Mouse (Mus musculus) spleen, adult 18-20 months (tissue): ENCODE measurements around the gene H2al1a.
"Not testable (repeated sequence)": the region's sequence is repeated elsewhere in the genome, so short reads cannot be mapped to it uniquely, and the experiment has no call there.

Source experiments
- DNase-seq, 2 experiments: peaks; one replicate each; pipeline ENCODE4 v3.0.0; 2022; ENCODE audit warnings: mixed read lengths in 2 of 2

Gene H2al1a

DNA sequence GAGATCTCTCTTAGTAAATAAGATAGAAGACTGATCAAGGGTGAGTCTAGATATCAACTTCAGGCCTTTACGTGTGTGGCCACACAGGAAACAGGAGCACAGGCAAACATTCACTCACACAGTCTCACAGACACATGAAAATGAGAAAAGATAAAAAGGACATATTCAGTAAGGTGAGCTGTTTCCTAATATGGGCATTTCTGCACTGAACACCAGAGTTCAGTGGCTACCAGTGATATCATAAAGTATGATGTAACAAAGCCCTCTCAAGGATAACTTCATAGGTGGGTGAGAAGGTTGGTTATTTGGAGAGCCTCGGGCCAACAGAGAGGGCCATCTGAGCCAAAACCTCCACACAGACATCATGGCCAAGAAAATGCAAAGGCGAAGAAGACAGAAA lies at the start of gene H2al1a:
Gene H2al1a (plus strand): TSS at position 301 of the 400 bp plus-strand sequence.
- DNase-seq, result not testable (repeated sequence)

GRCm38 (mm10) chrX:11250155-11250554 lies 48.9 kb upstream of the H2al1a start:
- no peak for DNase-seq

DNA sequence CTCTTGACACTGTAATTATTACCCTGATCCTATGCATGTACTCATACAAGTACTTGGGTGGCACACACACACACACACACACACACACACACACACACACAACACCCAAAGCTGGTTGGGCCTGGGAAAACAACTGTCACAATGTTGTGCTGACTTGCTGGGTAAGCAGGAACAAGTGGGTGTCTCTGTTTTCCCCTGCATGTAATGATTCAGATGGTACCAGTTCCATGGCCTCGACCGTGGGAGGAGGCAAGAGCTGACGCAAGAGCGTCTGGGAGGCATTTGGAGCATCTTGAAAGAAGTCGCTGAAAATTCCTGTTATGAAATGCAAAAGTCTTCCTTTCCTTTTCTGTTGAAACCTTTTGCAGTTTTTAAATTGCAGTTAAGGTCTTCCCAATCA lies 45.0 kb upstream of the H2al1a start:
- DNase-seq, result no peak

DNA sequence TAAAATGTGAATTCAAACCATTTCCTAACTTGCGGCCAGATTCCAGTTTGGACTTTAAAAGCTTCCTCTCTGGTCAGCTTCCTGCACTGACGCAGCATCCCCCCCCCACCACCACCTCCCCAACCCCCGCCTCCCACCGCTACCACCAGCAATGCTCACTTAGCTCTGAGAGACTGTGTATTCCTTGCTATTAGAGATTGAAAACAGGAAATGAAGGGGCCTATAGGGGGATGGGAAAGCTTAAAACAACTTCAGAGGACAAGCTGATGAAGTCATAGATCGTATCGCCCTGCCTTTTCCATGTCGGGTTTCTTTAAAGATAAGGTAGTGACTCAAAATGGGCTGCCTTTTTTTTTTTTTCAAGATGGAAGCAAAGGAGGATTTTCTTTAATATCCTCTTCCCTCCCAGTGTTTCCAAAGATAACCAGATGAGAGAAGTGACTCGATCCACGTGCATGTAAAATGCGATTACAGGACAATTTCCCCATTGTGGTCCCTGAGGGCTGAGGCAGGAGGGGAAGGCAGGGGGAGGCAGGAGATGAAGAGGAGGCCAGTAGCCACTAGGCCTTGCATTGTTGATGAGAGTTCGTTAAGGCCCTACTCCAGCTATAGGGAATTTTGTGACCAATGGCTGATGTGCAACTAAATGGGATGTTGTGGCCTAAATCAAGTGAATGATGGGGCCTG lies 44.4 kb upstream of the H2al1a start:
- DNase-seq, result no peak

DNA sequence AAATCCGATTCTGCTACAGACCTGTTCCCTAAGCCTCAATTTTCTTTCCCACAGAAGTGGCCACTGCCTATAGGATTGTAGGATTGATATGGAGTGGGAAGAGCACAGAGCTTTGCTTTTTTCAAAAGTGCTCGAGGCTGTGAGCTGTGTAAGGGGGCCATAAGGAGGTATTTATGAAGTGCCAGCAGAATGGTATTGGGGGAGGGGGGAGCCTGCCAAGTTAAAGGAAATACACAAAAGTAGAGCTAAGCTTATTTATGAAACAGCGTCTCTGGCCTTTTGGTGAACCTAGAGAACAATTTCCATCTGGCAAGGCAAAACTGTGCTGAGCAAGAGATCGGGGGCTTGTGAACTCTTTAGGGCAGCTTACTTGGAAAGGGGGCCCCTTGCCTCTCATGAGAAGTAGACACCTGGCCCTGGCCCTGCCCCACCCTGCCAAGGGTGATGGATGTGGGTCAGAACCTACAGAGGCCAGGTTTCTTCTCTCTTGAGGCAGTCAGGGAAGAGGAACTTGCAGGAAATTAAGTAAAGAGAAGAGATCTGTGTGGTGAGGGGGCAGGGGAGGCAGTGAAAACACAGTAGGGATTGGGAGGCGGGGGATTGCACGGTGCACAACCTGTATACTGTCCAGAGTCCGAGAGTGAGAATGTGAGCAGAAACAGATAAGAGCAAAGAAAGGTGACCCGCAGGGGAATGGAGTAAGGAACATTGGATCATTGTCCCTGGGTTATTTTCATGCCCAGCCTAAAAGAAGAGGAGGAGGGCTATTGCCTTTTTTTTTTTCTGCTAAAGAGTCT lies 43.3 kb upstream of the H2al1a start:
- DNase-seq, result no peak

- DNase-seq, result no peak
Observed at GRCm38 (mm10) chrX:11264918-11265317, 34.1 kb upstream of the H2al1a start.

- DNase-seq, result no peak
Observed at GRCm38 (mm10) chrX:11267791-11268190, 31.3 kb upstream of the H2al1a start.

- no peak for DNase-seq
Observed at GRCm38 (mm10) chrX:11269074-11269473, 30.0 kb upstream of the H2al1a start.

DNA sequence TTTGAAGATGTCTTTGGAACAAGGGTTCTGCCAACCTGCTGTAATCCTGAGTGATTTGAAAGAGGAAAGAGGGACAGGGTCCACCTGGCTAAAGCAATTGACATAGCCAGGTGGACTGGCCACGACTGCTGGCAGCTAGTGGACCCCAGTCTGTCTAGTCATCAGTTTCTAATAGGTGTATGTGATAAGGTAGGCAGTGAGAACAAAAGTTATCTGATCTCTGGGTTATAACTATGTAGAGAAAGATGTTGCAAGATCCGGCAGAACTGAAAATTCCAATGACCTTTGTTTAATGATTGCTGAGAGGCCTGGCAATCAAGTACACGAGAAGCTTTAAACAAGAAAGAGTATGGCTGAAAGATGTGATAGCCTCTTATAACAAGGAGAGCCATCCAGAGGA lies 25.9 kb upstream of the H2al1a start:
- DNase-seq, result no peak

GRCm38 (mm10) chrX:11277083-11277482 lies 22.0 kb upstream of the H2al1a start:
- no peak for DNase-seq

- DNase-seq, result no peak
Observed at GRCm38 (mm10) chrX:11280741-11281140, 18.3 kb upstream of the H2al1a start.

DNA sequence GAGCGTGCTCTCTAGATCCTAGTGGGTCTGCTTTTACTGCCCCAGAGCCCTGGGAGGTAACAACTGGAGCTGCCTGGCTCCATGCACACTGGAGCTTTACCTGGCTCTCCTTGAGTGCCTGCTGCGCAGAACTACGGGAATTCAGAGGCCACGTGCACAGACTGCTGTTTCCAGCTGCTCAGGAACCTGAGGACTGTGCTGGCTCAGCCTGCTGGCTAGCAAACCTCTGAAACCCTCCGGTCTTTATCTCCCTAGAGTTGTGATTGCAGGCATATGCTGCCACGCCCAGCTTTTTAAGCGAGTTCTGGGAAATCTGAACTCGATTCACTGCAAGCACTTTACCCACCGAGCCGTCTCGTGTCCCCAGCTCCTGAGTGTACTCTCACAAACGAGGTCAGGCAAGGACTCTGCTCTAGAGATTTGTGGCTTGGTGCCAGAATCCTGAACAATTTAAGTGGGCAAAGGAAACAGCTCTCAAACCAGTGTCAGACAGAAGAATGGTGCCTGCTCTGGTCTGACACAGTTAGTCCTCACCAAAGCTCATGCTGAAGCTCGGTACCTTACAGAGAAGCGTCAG lies 10.7 kb upstream of the H2al1a start:
- no peak for DNase-seq

DNA sequence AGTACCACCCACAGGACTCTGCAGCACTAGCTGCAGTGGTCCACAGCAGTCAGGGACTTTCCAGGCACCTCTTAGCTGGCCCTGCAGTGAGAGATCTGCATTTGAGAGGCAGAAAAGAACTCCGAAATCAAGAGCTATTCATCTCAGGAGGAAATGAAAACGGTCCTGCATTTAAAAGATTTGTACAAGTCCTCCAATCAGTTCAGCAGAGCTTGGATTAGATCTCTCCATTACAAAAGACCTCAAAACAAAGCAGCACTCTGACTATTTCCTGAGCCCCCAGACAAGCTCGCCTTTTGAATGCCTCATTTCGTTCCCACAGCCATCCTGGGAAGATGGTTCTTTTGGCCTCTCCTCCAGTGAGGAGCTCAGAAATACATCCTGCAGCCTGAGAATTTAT lies 9.8 kb upstream of the H2al1a start:
- no peak for DNase-seq

- DNase-seq, result not testable (repeated sequence)
Observed at GRCm38 (mm10) chrX:11302132-11302531, 3.1 kb downstream of the H2al1a start, which contains the start of gene H2al1b. H2al1b (plus strand) TSS chrX:11302432.

- not testable (repeated sequence) for DNase-seq
Observed at GRCm38 (mm10) chrX:11305355-11305754, 6.3 kb downstream of the H2al1a start, which contains the start of gene H2al1c. H2al1c (plus strand) TSS chrX:11305655.

DNA sequence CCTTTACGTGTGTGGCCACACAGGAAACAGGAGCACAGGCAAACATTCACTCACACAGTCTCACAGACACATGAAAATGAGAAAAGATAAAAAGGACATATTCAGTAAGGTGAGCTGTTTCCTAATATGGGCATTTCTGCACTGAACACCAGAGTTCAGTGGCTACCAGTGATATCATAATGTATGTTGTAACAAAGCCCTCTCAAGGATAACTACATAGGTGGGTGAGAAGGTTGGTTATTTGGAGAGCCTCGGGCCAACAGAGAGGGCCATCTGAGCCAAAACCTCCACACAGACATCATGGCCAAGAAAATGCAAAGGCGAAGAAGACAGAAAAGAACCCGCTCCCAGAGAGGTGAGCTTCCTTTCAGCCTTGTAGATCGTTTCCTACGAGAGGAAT lies 9.5 kb downstream of the H2al1a start, which contains the start of gene H2al1d:
Gene H2al1d (plus strand): TSS at position 301 of the 400 bp plus-strand sequence.
- not testable (repeated sequence) for DNase-seq

DNA sequence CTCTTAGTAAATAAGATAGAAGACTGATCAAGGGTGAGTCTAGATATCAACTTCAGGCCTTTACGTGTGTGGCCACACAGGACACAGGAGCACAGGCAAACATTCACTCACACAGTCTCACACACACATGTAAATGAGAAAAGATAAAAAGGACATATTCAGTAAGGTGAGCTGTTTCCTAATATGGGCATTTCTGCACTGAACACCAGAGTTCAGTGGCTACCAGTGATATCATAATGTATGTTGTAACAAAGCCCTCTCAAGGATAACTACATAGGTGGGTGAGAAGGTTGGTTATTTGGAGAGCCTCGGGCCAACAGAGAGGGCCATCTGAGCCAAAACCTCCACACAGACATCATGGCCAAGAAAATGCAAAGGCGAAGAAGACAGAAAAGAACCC lies 12.6 kb downstream of the H2al1a start, which contains the start of gene H2al1e:
Gene H2al1e (plus strand): TSS at position 301 of the 400 bp plus-strand sequence.
- not testable (repeated sequence) for DNase-seq

- not testable (repeated sequence) for DNase-seq
Observed at GRCm38 (mm10) chrX:11314858-11315257, 15.8 kb downstream of the H2al1a start, which contains the start of gene H2al1f. H2al1f (plus strand) TSS chrX:11315158.

GRCm38 (mm10) chrX:11317956-11318355 lies 18.9 kb downstream of the H2al1a start, which contains the start of gene H2al1g:
H2al1g (plus strand) TSS chrX:11318256.
- not testable (repeated sequence) for DNase-seq

- not testable (repeated sequence) for DNase-seq
Observed at GRCm38 (mm10) chrX:11321192-11321591, 22.1 kb downstream of the H2al1a start, which contains the start of gene H2al1h. H2al1h (plus strand) TSS chrX:11321492.

- DNase-seq, result not testable (repeated sequence)
Observed at GRCm38 (mm10) chrX:11324359-11324758, 25.3 kb downstream of the H2al1a start, which contains the start of gene H2al1i. H2al1i (plus strand) TSS chrX:11324659.

GRCm38 (mm10) chrX:11327522-11327921 lies 28.5 kb downstream of the H2al1a start, which contains the start of gene H2al1j:
H2al1j (plus strand) TSS chrX:11327822.
- not testable (repeated sequence) for DNase-seq

DNA sequence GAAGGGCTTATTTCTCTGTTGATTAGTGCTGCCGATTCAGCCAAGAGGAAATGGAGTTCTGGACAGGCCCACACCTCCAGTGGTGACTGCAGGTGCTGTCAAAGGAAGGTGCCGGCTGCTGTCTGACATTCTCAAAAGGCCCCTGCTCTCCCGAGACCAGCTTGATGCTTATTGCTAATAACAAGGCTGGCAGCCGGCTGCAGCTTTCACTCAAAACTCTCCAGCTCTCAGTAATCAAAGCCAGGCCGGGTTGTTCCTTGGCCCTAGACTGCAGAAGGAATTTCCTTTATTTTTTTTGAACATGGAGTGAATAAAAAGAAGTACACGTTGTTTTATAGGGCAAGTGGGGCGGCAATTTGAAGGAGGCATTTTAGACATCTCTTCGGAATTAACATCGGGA lies 46.7 kb downstream of the H2al1a start:
- DNase-seq, result no peak
